Mouse (Mus musculus): ENCODE data around the gene Bcl2l12. TPM values are rescaled to one million over a fixed set of nuclear protein-coding genes. Genes with fewer than 3 reads are reported as not detected.

Gene Bcl2l12
- total and polyA plus RNA-seq, 3 experiments, result 16.6 to 24.6 TPM; not detected in 1

GRCm38 (mm10) chr7:44985595-44986191 lies 12.8 kb downstream of the Bcl2l12 start (continued):
- TF ChIP-seq GABPA (IDR thresholded peaks at IDR 0.05; ENCODE audit: low read depth, low read length), result no peak
- no peak for TF ChIP-seq MAFK (IDR thresholded peaks at IDR 0.05; ENCODE audit: borderline replicate concordance, low read depth, low read length)
- no peak for TF ChIP-seq NRF1 (IDR thresholded peaks at IDR 0.05; ENCODE audit: insufficient read depth, low read depth, low read length, poor library complexity, severe bottlenecking)
- no peak for TF ChIP-seq TCF12 (IDR thresholded peaks at IDR 0.05; ENCODE audit: low read depth, low read length)
- no peak for TF ChIP-seq ZC3H11A (IDR thresholded peaks at IDR 0.05; ENCODE audit: low read depth, low read length)
- no peak for TF ChIP-seq ZNF384 (IDR thresholded peaks at IDR 0.05; ENCODE audit: low read depth, low read length)
- no peak for TF ChIP-seq MEF2A (IDR thresholded peaks at IDR 0.05; ENCODE audit: extremely low read depth, insufficient replicate concordance, low read depth, low read length, poor library complexity, severe bottlenecking)
- TF ChIP-seq CHD2 (IDR thresholded peaks at IDR 0.05; ENCODE audit: low read length), result no peak
- peak in 2 of 3 experiments; percentile 32 to 51; a peak in 3 of 6 replicates for TF ChIP-seq CTCF (IDR thresholded peaks at IDR 0.05 in 2 of 3, conservative IDR thresholded peaks at IDR 0.05 in 1 of 3; ENCODE audit: control insufficient read depth in 1 of 3, insufficient read depth in 1 of 3, low read depth in 2 of 3, low read length in 3 of 3, poor library complexity in 1 of 3, severe bottlenecking in 1 of 3)

GRCm38 (mm10) chr7:44984833-44985164 lies 13.7 kb downstream of the Bcl2l12 start:
- Histone ChIP-seq H3K9me3 (replicated peaks; ENCODE audit: insufficient read depth, low read length) (no peaks in the 10 kb centered on the region), H3K9ac (ENCODE audit: control insufficient read depth, low read depth, low read length, poor library complexity, severe bottlenecking) (peak overlapping the region; percentile 99), H3K4me3 (ENCODE audit: control insufficient read depth in 1 of 2, insufficient read depth in 1 of 2, low read depth in 2 of 2, low read length in 2 of 2) (peak overlapping the region; percentile 72 to 99), H3K79me2 (ENCODE audit: control insufficient read depth, insufficient read depth, low read length, poor library complexity) (peaks cover 45% of the 10 kb centered on the region), H3K27me3 (ENCODE audit: control insufficient read depth in 1 of 2, insufficient read depth in 2 of 2, low read length in 2 of 2) (no peaks in the 10 kb centered on the region), H3K27ac (ENCODE audit: control insufficient read depth, low read depth, low read length) (no peak overlapping the region), H3K4me1 (ENCODE audit: control insufficient read depth in 1 of 2, insufficient read depth in 2 of 2, low read length in 2 of 2) (peaks cover 0 to 11% of the 10 kb centered on the region in 2 experiments; a peak in 3 of 4 replicates), H3K36me3 (ENCODE audit: control insufficient read depth in 1 of 2, insufficient read depth in 2 of 2, low read length in 2 of 2) (peaks cover 10 to 12% of the 10 kb centered on the region in 2 experiments)
- no peak for DNase-seq (ENCODE audit: low read depth, low spot score)
- TF ChIP-seq EP300 (IDR thresholded peaks at IDR 0.05; ENCODE audit: low read depth in 1 of 2, low read length in 2 of 2), result no peak
- TF ChIP-seq TAL1 (IDR thresholded peaks at IDR 0.05; ENCODE audit: low read length), result no peak
- no peak for TF ChIP-seq POLR2AphosphoS5 (IDR thresholded peaks at IDR 0.05; ENCODE audit: borderline replicate concordance, low read depth, low read length)
- no peak for TF ChIP-seq ZC3H11A (IDR thresholded peaks at IDR 0.05; ENCODE audit: low read depth, low read length)
- no peak for TF ChIP-seq ZKSCAN1 (IDR thresholded peaks at IDR 0.05; ENCODE audit: low read depth, low read length)
- TF ChIP-seq NRF1 (IDR thresholded peaks at IDR 0.05; ENCODE audit: insufficient read depth, low read depth, low read length, poor library complexity, severe bottlenecking), result no peak
- TF ChIP-seq SIN3A (IDR thresholded peaks at IDR 0.05; ENCODE audit: low read length), result no peak
- no peak for TF ChIP-seq RAD21 (IDR thresholded peaks at IDR 0.05; ENCODE audit: low read depth, low read length)
- TF ChIP-seq KAT2A (conservative IDR thresholded peaks at IDR 0.05; ENCODE audit: low read depth, low read length), result no peak
- TF ChIP-seq POLR2AphosphoS2 (IDR thresholded peaks at IDR 0.05; ENCODE audit: low read length), result no peak
- no peak for TF ChIP-seq GABPA (IDR thresholded peaks at IDR 0.05; ENCODE audit: low read depth, low read length)
- TF ChIP-seq CTCF (IDR thresholded peaks at IDR 0.05 in 2 of 3, conservative IDR thresholded peaks at IDR 0.05 in 1 of 3; ENCODE audit: control insufficient read depth in 1 of 3, insufficient read depth in 1 of 3, low read depth in 2 of 3, low read length in 3 of 3, poor library complexity in 1 of 3, severe bottlenecking in 1 of 3), result no peak
- no peak for TF ChIP-seq POLR2A (IDR thresholded peaks at IDR 0.05; ENCODE audit: control insufficient read depth in 1 of 2, insufficient read depth in 1 of 2, low read depth in 1 of 2, low read length in 2 of 2, poor library complexity in 1 of 2)
- no peak for TF ChIP-seq TBP (IDR thresholded peaks at IDR 0.05; ENCODE audit: low read depth, low read length)
- TF ChIP-seq NELFE (IDR thresholded peaks at IDR 0.05; ENCODE audit: low read depth, low read length), result no peak
- no peak for TF ChIP-seq GATA1 (IDR thresholded peaks at IDR 0.05; ENCODE audit: low read depth, low read length)
